9 mouse cellular contexts compared by ENCODE assay signal in the genomic region with DNA sequence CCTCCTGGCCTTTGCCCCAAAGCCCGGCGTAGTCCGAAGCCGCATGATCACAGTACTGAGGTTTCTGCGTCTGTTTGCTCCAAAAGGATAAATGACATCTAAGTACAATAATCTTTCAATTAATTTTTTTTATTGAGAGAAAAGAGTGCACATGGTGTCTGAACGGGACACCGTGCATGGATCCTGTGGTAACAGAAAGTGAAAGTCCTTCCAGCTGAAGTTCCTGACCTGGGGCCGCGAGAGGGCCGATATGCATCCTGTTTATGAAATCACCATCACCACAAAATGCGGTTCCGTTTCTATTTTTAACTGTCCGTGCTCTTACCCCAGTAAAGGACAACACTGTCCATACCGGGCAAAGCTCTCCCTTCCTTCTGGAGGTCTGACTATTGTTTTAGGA.
DNase-seq lines count a peak whose midpoint lies in the region; ATAC-seq lines count a peak whose summit lies in the region.
"Had no signal": no experiment of that assay in that cellular context is flagged by ENCODE, and none has a peak within 500 bp of the region (broad histone marks: within the 10 kb centered on the region; RNA-seq: fewer than 3 reads in every experiment).

No protein-coding gene starts in this region.

- peak overlapping the region; percentile 19; the same call in 1 of the 2 replicates for H3K4me2 ChIP-seq in intestine, embryonic 15.5 days (replicated peaks)
- peak overlapping the region; percentile 15 for H3K4me2 ChIP-seq in liver, embryonic 16.5 days (ENCODE audit: low read depth, low read length)
- 0 out of 2 replicates have a peak overlapping the region, but pooled peaks have one; percentile 11 for H3K4me2 ChIP-seq in stomach, embryonic 14.5 days (replicated peaks; ENCODE audit: low read depth, low read length)
- H3K4me2 ChIP-seq: hindbrain, embryonic 15.5 days had no signal

- H3K27ac ChIP-seq in intestine, embryonic 15.5 days: no peak overlapping the region
- H3K27ac ChIP-seq in liver, embryonic 16.5 days (ENCODE audit: low read length): no peak overlapping the region
- H3K27ac ChIP-seq in stomach, embryonic 14.5 days (ENCODE audit: low read length): no peak overlapping the region
- no peak overlapping the region for H3K27ac ChIP-seq in midbrain, embryonic 10.5 days (replicated peaks)
- H3K27ac ChIP-seq: hindbrain, embryonic 15.5 days had no signal

- H3K4me3 ChIP-seq in intestine, embryonic 15.5 days (replicated peaks): no peak overlapping the region
- peak overlapping the region; percentile 45 for H3K4me3 ChIP-seq in liver, embryonic 16.5 days (ENCODE audit: low read depth, low read length)
- no peak overlapping the region for H3K4me3 ChIP-seq in stomach, embryonic 14.5 days (ENCODE audit: low read depth, low read length)
- H3K4me3 ChIP-seq in midbrain, embryonic 10.5 days: no peak overlapping the region
- H3K4me3 ChIP-seq: hindbrain, embryonic 15.5 days had no signal

- DNase-seq in 3134 (ENCODE audit: extremely low read depth, insufficient read length, low spot score): peak; percentile 54
- no peak for DNase-seq in urinary bladder, postnatal 14 days (ENCODE audit: low spot score)
- no peak for DNase-seq in right cerebral cortex, adult 2 months (ENCODE audit: low spot score in 2 of 2)
- no peak for DNase-seq in midbrain, embryonic 10.5 days (ENCODE audit: low spot score)

- H3K9ac ChIP-seq in intestine, embryonic 15.5 days: no peak overlapping the region
- no peak overlapping the region for H3K9ac ChIP-seq in liver, embryonic 16.5 days (ENCODE audit: low read depth, low read length)
- no peak overlapping the region for H3K9ac ChIP-seq in stomach, embryonic 14.5 days (replicated peaks; ENCODE audit: low read depth, low read length)
- H3K9ac ChIP-seq: hindbrain, embryonic 15.5 days had no signal

- H3K4me1 ChIP-seq in intestine, embryonic 15.5 days (replicated peaks): no peaks in the 10 kb centered on the region; the same call in 1 of the 2 replicates
- H3K4me1 ChIP-seq in liver, embryonic 16.5 days (ENCODE audit: control insufficient read depth, low read depth, low read length): no peaks in the 10 kb centered on the region
- no peaks in the 10 kb centered on the region for H3K4me1 ChIP-seq in stomach, embryonic 14.5 days (ENCODE audit: control insufficient read depth, insufficient read depth, low read length)
- no peaks in the 10 kb centered on the region for H3K4me1 ChIP-seq in midbrain, embryonic 10.5 days
- H3K4me1 ChIP-seq: hindbrain, embryonic 15.5 days had no signal

- H3K36me3 ChIP-seq in intestine, embryonic 15.5 days: no peaks in the 10 kb centered on the region
- no peaks in the 10 kb centered on the region for H3K36me3 ChIP-seq in liver, embryonic 16.5 days (ENCODE audit: control insufficient read depth, insufficient read depth)
- H3K36me3 ChIP-seq in stomach, embryonic 14.5 days (ENCODE audit: control insufficient read depth, insufficient read depth, low read length): no peaks in the 10 kb centered on the region
- no peaks in the 10 kb centered on the region for H3K36me3 ChIP-seq in midbrain, embryonic 10.5 days
- H3K36me3 ChIP-seq: hindbrain, embryonic 15.5 days had no signal

- H3K27me3 ChIP-seq in intestine, embryonic 15.5 days (replicated peaks): no peaks in the 10 kb centered on the region
- no peaks in the 10 kb centered on the region for H3K27me3 ChIP-seq in liver, embryonic 16.5 days (ENCODE audit: control insufficient read depth, insufficient read depth, low read depth, low read length)
- no peaks in the 10 kb centered on the region for H3K27me3 ChIP-seq in stomach, embryonic 14.5 days (ENCODE audit: control insufficient read depth, insufficient read depth, low read length)
- H3K27me3 ChIP-seq in midbrain, embryonic 10.5 days (ENCODE audit: low read depth, poor library complexity, severe bottlenecking): no peaks in the 10 kb centered on the region
- H3K27me3 ChIP-seq: hindbrain, embryonic 15.5 days had no signal

- no peaks in the 10 kb centered on the region for H3K9me3 ChIP-seq in intestine, embryonic 15.5 days
- H3K9me3 ChIP-seq in liver, embryonic 16.5 days (replicated peaks; ENCODE audit: control insufficient read depth, low read length): no peaks in the 10 kb centered on the region
- no peaks in the 10 kb centered on the region for H3K9me3 ChIP-seq in stomach, embryonic 14.5 days (ENCODE audit: control insufficient read depth, low read depth, low read length)
- H3K9me3 ChIP-seq in midbrain, embryonic 10.5 days (replicated peaks): no peaks in the 10 kb centered on the region
- H3K9me3 ChIP-seq: hindbrain, embryonic 15.5 days had no signal

- WGBS in intestine, embryonic 15.5 days: 74% methylated on average over 14 of the region's 14 CpGs
- WGBS in liver, embryonic 16.5 days (ENCODE audit: insufficient replicate concordance): 28% methylated on average over 14 of the region's 14 CpGs
- WGBS in stomach, embryonic 14.5 days: 85% methylated on average over 14 of the region's 14 CpGs
- WGBS in midbrain, embryonic 10.5 days: 95% methylated on average over 14 of the region's 14 CpGs

- peak; percentile 90 for ATAC-seq in common myeloid progenitor, adult 5-6 weeks (replicated peaks; ENCODE audit: low read depth, poor library complexity, severe bottlenecking)
- no peak for ATAC-seq in intestine, embryonic 15.5 days
- ATAC-seq in liver, embryonic 16.5 days (ENCODE audit: low read depth): no peak
- no peak for ATAC-seq in stomach, embryonic 14.5 days (ENCODE audit: insufficient number of reproducible peaks, insufficient read depth, low FRiP score, low read depth)
